Mouse (Mus musculus) skeletal muscle tissue, postnatal 0 days (tissue): ENCODE measurements around the gene Skiv2l. TPM values are rescaled to one million over a fixed set of nuclear protein-coding genes. Genes with fewer than 3 reads are reported as not detected.

ENCODE experiments used
- microRNA-seq, 2 experiments: library from miRNA; unstranded; fragments of <30 nt; microRNA quantifications; one replicate each; pipeline ENCODE4; 2016
- polyA plus RNA-seq: library from polyadenylated mRNA; unstranded; fragments of >200 nt; fragmentation: Nextera tagmentation; extraction: Ambion mirVana; gene quantifications from 2 replicates; pipeline ENCODE4 v1.2.1, GENCODE M21; 2015

The Skiv2l gene
- 15.7 and 16.8 TPM in 2 replicates for polyA plus RNA-seq

GRCm38 (mm10) chr17:34849722-34850516 lies at the start of gene Skiv2l, which contains the start of gene Nelfe:
Gene Skiv2l, minus strand, starts transcription at chr17:34850210.
Gene Nelfe, plus strand, starts transcription at chr17:34850391.

GRCm38 (mm10) chr17:34898160-34898586 lies 48.2 kb upstream of the Skiv2l start, which contains the start of the genes C2 and Ehmt2:
Gene C2, minus strand, starts transcription at chr17:34898265.
Gene Ehmt2, plus strand, starts transcription at chr17:34898469.

GRCm38 (mm10) chr17:34881683-34882310 lies 31.8 kb upstream of the Skiv2l start, which contains the start of gene Gm20547:
Gene Gm20547, minus strand, starts transcription at chr17:34882042.

GRCm38 (mm10) chr17:34879336-34879879 lies 29.4 kb upstream of the Skiv2l start, which contains the start of gene Zbtb12:
Gene Zbtb12, plus strand, starts transcription at chr17:34879483.

GRCm38 (mm10) chr17:34862416-34863081 lies 12.5 kb upstream of the Skiv2l start, which contains the start of gene Cfb:
Gene Cfb, minus strand, starts transcription at chr17:34862518.

GRCm38 (mm10) chr17:34836856-34837221 lies 13.2 kb downstream of the Skiv2l start, which contains the start of the genes Stk19 and Dxo:
Gene Stk19, minus strand, starts transcription at chr17:34836945.
Gene Dxo, plus strand, starts transcription at chr17:34837019.

GRCm38 (mm10) chr17:34804301-34804700 lies 45.7 kb downstream of the Skiv2l start, which contains the start of gene Cyp21a1:
Gene Cyp21a1, minus strand, starts transcription at chr17:34804561.

Small RNA genes lying within 50 kb of the gene (microRNA-seq; reads per million reads assigned to microRNA genes)
- gene Mir6970 (0 reads per million in 2 experiments), gene Mir6971 (0.10 to 1.7 reads per million in 2 experiments), gene Mir6972 (0 reads per million in 2 experiments)

Other genes starting within 250 kb of the Skiv2l start
- gene Rnf5, start 246.5 kb downstream of the Skiv2l start, polyA plus RNA-seq, result 41.4 and 51.6 TPM in 2 replicates
- 27.7 and 30.6 TPM in 2 replicates for gene Agpat1, start 245.9 kb downstream of the Skiv2l start, polyA plus RNA-seq
- gene Egfl8, start 234.2 kb downstream of the Skiv2l start, polyA plus RNA-seq, result 16.9 and 21.7 TPM in 2 replicates
- 24.2 and 24.7 TPM in 2 replicates for gene Ppt2, start 221.7 kb downstream of the Skiv2l start, polyA plus RNA-seq
- gene Prrt1, start 220.7 kb downstream of the Skiv2l start, polyA plus RNA-seq, result 0.08 and 0.19 TPM in 2 replicates
- 10.5 and 13.4 TPM in 2 replicates for gene Fkbpl, start 205.4 kb downstream of the Skiv2l start, polyA plus RNA-seq
- 16.5 and 20.5 TPM in 2 replicates for gene Atf6b, start 203.1 kb downstream of the Skiv2l start, polyA plus RNA-seq
- 15.2 and 16.9 TPM in 2 replicates for gene Tnxb, start 179.7 kb downstream of the Skiv2l start, polyA plus RNA-seq
- 0.82 and 3.6 TPM in 2 replicates for gene C4b, start 106.3 kb downstream of the Skiv2l start, polyA plus RNA-seq
- gene Cyp21a1, start 45.6 kb downstream of the Skiv2l start, polyA plus RNA-seq, result not detected in 2 replicates
- gene Stk19, start 13.3 kb downstream of the Skiv2l start, polyA plus RNA-seq, result 11.6 and 15.6 TPM in 2 replicates
- 21.0 and 22.2 TPM in 2 replicates for gene Dxo, start 13.2 kb downstream of the Skiv2l start, polyA plus RNA-seq
- 33.1 and 42.1 TPM in 2 replicates for gene Nelfe, start 181 bp upstream of the Skiv2l start, polyA plus RNA-seq
- 4.1 and 6.3 TPM in 2 replicates for gene Cfb, start 12.3 kb upstream of the Skiv2l start, polyA plus RNA-seq
- gene Zbtb12, start 29.3 kb upstream of the Skiv2l start, polyA plus RNA-seq, result 0.87 and 0.99 TPM in 2 replicates
- not detected in 2 replicates for gene Gm20547, start 31.8 kb upstream of the Skiv2l start, polyA plus RNA-seq
- gene C2, start 48.1 kb upstream of the Skiv2l start, polyA plus RNA-seq, result 5.1 and 9.4 TPM in 2 replicates
- gene Ehmt2, start 48.3 kb upstream of the Skiv2l start, polyA plus RNA-seq, result 26.7 and 27.6 TPM in 2 replicates
- gene Slc44a4, start 64.3 kb upstream of the Skiv2l start, polyA plus RNA-seq, result not detected in 2 replicates
- 12.8 and 14.9 TPM in 2 replicates for gene Neu1, start 81.0 kb upstream of the Skiv2l start, polyA plus RNA-seq
- 0.12 and 0.27 TPM in 2 replicates for gene Hspa1b, start 109.0 kb upstream of the Skiv2l start, polyA plus RNA-seq
- 0.32 TPM in 1 of 2 replicates, not detected in the other for gene Gm20481, start 119.7 kb upstream of the Skiv2l start, polyA plus RNA-seq
- 2.5 and 3.8 TPM in 2 replicates for gene Hspa1a, start 121.9 kb upstream of the Skiv2l start, polyA plus RNA-seq
- 2.7 and 2.8 TPM in 2 replicates for gene Hspa1l, start 122.5 kb upstream of the Skiv2l start, polyA plus RNA-seq
- 54.1 and 55.4 TPM in 2 replicates for gene Lsm2, start 131.7 kb upstream of the Skiv2l start, polyA plus RNA-seq
- gene Vars, start 150.8 kb upstream of the Skiv2l start, polyA plus RNA-seq, result 27.6 and 32.6 TPM in 2 replicates
- 0.46 and 0.53 TPM in 2 replicates for gene Vwa7, start 166.4 kb upstream of the Skiv2l start, polyA plus RNA-seq
- 10.6 and 11.5 TPM in 2 replicates for gene Sapcd1, start 177.8 kb upstream of the Skiv2l start, polyA plus RNA-seq
- 2.2 and 3.5 TPM in 2 replicates for gene Msh5, start 196.5 kb upstream of the Skiv2l start, polyA plus RNA-seq
- gene Clic1, start 199.8 kb upstream of the Skiv2l start, polyA plus RNA-seq, result 115 and 138 TPM in 2 replicates
- 144 and 157 TPM in 2 replicates for gene Ddah2, start 208.8 kb upstream of the Skiv2l start, polyA plus RNA-seq
- gene Ly6g6c, start 215.2 kb upstream of the Skiv2l start, polyA plus RNA-seq, result 11.3 TPM in 1 of 2 replicates, not detected in the other
- gene Mpig6b, start 216.0 kb upstream of the Skiv2l start, polyA plus RNA-seq, result 0.08 and 0.30 TPM in 2 replicates
- 2.1 TPM in 1 of 2 replicates, not detected in the other for gene Ly6g6e, start 226.7 kb upstream of the Skiv2l start, polyA plus RNA-seq
- 0.49 and 1.2 TPM in 2 replicates for gene Ly6g6d, start 227.9 kb upstream of the Skiv2l start, polyA plus RNA-seq
- 0.11 and 0.29 TPM in 2 replicates for gene Ly6g6f, start 235.4 kb upstream of the Skiv2l start, polyA plus RNA-seq
- gene Abhd16a, start 239.1 kb upstream of the Skiv2l start, polyA plus RNA-seq, result 87.8 and 89.8 TPM in 2 replicates